Mouse (Mus musculus) hindbrain, postnatal 0 days (tissue): ENCODE measurements at regions not wholly inside any gene's neighbourhood (a gene's known extent, or its start where the extent isn't known, plus 50 kb on each side); places are given as distances from the start of the nearest gene placed in this dataset.

Experiments used
- ATAC-seq: fragments of 200-750 bp; cut with Nextera tagmentation; 2 replicates; pipeline ENCODE4 v1.8.0; 2017; ENCODE audit warnings: mild to moderate bottlenecking, moderate TSS enrichment, moderate library complexity
- DNase-seq: peaks from one replicate; pipeline ENCODE4 v3.0.0-alpha.2; 2015; ENCODE audit warnings: low spot score
- H3K27ac ChIP-seq: fragments of 300-500 bp; sonication (generic); 2 replicates; pipeline ENCODE4 v1.5.1; 2014; ENCODE audit warnings: mild to moderate bottlenecking
- H3K27me3 ChIP-seq: fragments of 300-500 bp; sonication (generic); 2 replicates; pipeline ENCODE4 v1.6.1; 2014; ENCODE audit warnings: low read length, mixed read lengths; ENCODE audit not compliant: insufficient read depth
- H3K36me3 ChIP-seq: fragments of 300-500 bp; sonication (generic); 2 replicates; pipeline ENCODE4 v1.6.1; 2014; ENCODE audit warnings: low read length, mixed read lengths; ENCODE audit not compliant: insufficient read depth
- H3K4me1 ChIP-seq: fragments of 300-500 bp; sonication (generic); 2 replicates; pipeline ENCODE4 v1.6.1; 2014; ENCODE audit warnings: antibody characterized with exemption, low read length, mixed read lengths; ENCODE audit not compliant: insufficient read depth
- H3K4me2 ChIP-seq: fragments of 300-500 bp; sonication (generic); 2 replicates; pipeline ENCODE4 v1.6.1; 2014; ENCODE audit warnings: low read depth, mild to moderate bottlenecking, low read length, moderate library complexity, mixed read lengths
- H3K4me3 ChIP-seq: fragments of 300-500 bp; sonication (generic); 2 replicates; pipeline ENCODE4 v1.5.1; 2014; ENCODE audit warnings: low read length
- H3K9ac ChIP-seq: fragments of 300-500 bp; sonication (generic); replicated peaks from 2 replicates; pipeline ENCODE4 v1.6.1; 2014; ENCODE audit warnings: mild to moderate bottlenecking, low read length, moderate library complexity, mixed read lengths
- H3K9me3 ChIP-seq: fragments of 300-500 bp; sonication (generic); 2 replicates; pipeline ENCODE4 v1.6.1; 2016; ENCODE audit warnings: low read length, mixed read lengths
- CTCF ChIP-seq: IDR thresholded peaks from 2 replicates; pipeline ENCODE4 v1.5.1; 2016; ENCODE audit warnings: antibody characterized with exemption, control low read depth, low read depth
- WGBS: fragments of 180-500 bp; shearing (Covaris S2); extraction: QIAGEN DNeasy Blood & Tissue Kit; methylation state at CpG from one replicate; pipeline ENCODE4 v1.1.7; 2014; 5-methylcytosine and 5-hydroxymethylcytosine counted together

DNA sequence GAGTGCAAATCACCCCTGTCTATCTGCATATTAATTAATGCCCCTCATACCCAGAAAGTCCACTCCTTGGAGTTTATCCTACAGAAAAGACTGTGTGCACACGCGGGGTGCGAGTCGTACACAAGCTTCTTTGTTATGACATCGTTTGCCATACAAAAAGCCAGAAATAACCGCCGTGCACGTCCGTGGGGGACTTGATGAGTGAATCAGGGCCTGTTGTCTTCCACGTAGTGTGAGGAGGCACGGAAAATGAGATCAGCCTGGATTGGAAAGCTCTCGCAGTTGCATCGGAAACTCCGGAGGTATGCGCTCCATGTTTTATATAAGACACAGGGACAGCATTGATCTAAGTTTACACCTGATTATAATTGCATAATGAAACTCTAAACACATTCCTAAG lies 120.3 kb downstream of the Etnk1 start:
- Histone ChIP-seq H3K27ac (no peak overlapping the region), H3K4me2 (no peak overlapping the region), H3K9me3 (no peaks in the 10 kb centered on the region), H3K4me3 (no peak overlapping the region), H3K27me3 (no peaks in the 10 kb centered on the region), H3K4me1 (no peaks in the 10 kb centered on the region), H3K36me3 (no peaks in the 10 kb centered on the region), H3K9ac (no peak overlapping the region)
- 45% methylated on average over 15 of the region's 15 CpGs for WGBS
- TF ChIP-seq CTCF = no peak
- DNase-seq (no peak), ATAC-seq (no peak)

DNA sequence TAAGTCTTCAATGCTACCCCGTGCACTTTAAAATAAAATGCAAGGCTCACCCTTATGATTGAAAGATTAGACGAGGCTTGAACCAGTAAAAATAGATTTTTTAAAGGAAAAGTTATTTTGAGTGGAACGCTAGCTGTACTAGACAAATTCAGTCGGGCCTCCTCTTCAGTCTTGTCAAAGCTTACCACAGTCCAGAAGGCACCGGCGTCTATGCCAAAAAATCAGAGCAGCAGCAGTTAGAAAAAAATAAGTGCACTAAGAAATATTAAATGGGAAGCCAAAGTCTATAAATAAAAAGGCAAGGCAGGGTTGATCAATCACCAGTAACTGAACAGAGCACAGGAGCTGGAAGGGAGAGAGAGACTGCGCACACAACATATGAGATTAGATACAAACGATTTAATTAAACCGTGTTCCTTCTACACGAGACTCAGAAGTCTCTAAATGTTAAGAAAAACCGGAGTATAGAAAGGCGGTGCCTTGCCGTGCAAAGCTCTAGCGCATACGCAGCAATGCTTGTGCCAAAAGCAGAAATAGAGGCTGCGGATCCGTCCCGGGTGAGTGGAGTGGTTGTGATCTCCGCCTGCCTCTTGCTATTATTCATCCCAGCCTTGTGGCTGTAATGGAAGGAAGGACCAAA lies 121.6 kb downstream of the Etnk1 start:
- Histone ChIP-seq H3K27me3 (no peaks in the 10 kb centered on the region), H3K9me3 (no peaks in the 10 kb centered on the region), H3K9ac (no peak overlapping the region), H3K4me2 (0 out of 2 replicates have a peak overlapping the region, but pooled peaks have one; percentile 7), H3K4me1 (no peaks in the 10 kb centered on the region), H3K27ac (no peak overlapping the region), H3K36me3 (no peaks in the 10 kb centered on the region), H3K4me3 (no peak overlapping the region)
- ATAC-seq (no peak), DNase-seq (no peak)
- TF ChIP-seq CTCF = no peak
- WGBS = 75% methylated on average over 19 of the region's 19 CpGs

DNA sequence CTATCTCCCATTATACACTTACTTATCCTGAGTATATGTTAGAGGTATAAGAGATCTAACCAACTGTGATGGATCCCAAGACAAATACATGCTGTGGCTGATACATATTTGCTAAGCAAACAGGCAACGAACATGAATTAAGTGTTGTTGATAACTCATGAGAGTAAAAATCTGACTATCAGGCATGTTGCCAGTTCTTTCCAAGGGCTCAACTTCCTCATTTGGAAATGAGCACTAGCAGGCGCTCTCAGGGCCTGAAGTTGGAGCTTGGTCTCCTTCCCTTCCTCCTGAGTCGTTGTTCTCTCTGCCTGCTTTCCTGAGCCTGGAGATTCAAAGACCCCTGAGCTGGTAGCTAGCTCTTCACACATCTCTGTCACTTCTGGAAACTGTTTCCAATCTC lies 126.6 kb downstream of the Etnk1 start:
- no peak for TF ChIP-seq CTCF
- Histone ChIP-seq H3K27ac (no peak overlapping the region), H3K9ac (no peak overlapping the region), H3K27me3 (no peaks in the 10 kb centered on the region), H3K4me1 (no peaks in the 10 kb centered on the region), H3K36me3 (no peaks in the 10 kb centered on the region), H3K9me3 (no peaks in the 10 kb centered on the region), H3K4me2 (no peak overlapping the region), H3K4me3 (no peak overlapping the region)
- ATAC-seq = no peak
- no peak for DNase-seq
- 85% methylated on average over 3 of the region's 3 CpGs for WGBS

DNA sequence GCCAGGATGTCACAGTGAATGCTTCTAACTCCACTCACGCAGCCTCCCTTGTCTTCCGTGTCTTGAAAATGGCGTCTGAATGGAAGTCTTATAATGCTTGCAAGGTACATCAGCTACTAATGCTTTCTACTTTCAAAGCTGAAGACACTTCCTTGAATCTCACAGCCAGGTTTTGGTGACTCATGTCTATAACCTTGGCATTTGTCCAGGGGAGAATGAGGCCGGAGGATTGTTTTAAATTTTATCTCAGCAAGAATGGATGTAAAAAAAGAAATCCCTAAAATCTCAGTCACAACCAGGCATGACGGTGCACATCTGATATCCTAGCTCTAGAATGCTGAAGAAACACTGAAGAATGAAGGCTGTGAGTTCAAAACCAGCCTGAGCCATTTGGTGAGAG lies 131.4 kb downstream of the Etnk1 start:
- Histone ChIP-seq H3K4me3 (no peak overlapping the region), H3K9me3 (no peaks in the 10 kb centered on the region), H3K4me2 (no peak overlapping the region), H3K4me1 (no peaks in the 10 kb centered on the region), H3K9ac (no peak overlapping the region), H3K36me3 (no peaks in the 10 kb centered on the region), H3K27me3 (no peaks in the 10 kb centered on the region), H3K27ac (no peak overlapping the region)
- ATAC-seq (no peak), DNase-seq (no peak)
- WGBS = 87% methylated on average over 5 of the region's 5 CpGs
- no peak for TF ChIP-seq CTCF

DNA sequence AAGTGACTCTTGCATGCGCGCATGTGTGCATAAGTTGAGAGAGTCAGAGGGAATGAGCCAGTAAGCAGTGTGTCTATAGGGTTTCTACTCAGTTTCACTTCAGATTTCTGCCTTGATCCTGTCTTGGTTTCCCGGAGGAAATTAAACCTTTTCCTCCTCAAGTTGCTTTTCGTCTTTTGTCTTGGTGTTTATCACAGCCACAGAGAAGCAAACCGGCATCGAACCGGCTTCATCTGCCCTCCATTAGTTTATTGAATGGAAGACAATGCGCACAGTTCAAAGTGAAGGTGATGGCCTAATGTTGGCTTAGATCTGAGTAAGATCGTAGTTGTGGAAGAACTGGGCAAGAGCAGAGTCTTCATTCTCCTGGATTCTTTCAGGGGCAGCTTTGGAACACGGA lies 134.4 kb downstream of the Etnk1 start:
- Histone ChIP-seq H3K4me3 (no peak overlapping the region), H3K27me3 (no peaks in the 10 kb centered on the region), H3K27ac (no peak overlapping the region), H3K4me2 (no peak overlapping the region), H3K9ac (no peak overlapping the region), H3K9me3 (no peaks in the 10 kb centered on the region), H3K4me1 (no peaks in the 10 kb centered on the region), H3K36me3 (no peaks in the 10 kb centered on the region)
- no peak for TF ChIP-seq CTCF
- WGBS = 98% methylated on average over 10 of the region's 10 CpGs
- no peak for ATAC-seq
- no peak for DNase-seq

DNA sequence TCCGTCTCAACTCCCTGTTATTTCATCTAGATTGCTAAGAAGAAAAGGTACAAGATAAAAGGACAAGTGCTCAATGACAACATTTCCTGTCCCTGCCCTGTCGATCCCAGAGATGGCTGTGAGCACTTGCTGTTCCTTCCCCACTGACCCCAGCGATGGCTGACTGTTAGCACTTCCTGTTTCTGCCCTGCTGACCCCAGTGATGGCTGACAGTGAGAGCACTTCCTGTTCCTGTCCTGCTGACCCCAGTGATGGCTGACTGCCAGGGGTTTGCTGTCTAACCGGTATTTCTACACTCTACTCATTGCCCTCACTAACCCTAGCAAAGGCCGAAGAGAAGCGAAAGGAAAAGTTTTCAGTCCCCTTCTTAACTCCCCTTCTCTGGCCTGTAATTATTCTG lies 140.3 kb downstream of the Etnk1 start:
- ATAC-seq (no peak), DNase-seq (no peak)
- Histone ChIP-seq H3K9ac (no peak overlapping the region), H3K4me3 (no peak overlapping the region), H3K27ac (no peak overlapping the region), H3K9me3 (no peaks in the 10 kb centered on the region), H3K4me2 (no peak overlapping the region), H3K4me1 (no peaks in the 10 kb centered on the region), H3K27me3 (no peaks in the 10 kb centered on the region), H3K36me3 (no peaks in the 10 kb centered on the region)
- TF ChIP-seq CTCF = no peak
- 85% methylated on average over 6 of the region's 6 CpGs for WGBS

DNA sequence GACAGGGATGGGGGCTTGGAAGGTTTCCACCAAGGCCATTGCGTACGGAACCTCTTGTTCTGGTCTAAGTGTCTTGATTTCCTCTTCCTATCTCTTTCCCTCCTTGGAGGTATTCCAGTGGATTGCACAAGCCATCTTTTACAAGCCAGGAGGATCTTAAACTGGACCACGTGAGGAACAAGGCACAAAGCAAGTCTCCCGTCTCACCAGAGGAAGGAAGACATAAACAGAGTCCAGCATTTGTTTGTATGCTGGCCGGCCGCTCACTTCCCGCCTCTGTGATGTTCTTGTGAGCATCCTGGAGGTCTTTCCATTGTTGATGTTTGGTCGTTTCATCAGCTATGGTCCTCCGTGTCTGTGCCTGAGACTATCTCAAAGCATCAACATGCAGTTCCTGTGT lies 148.8 kb downstream of the Etnk1 start:
- TF ChIP-seq CTCF = no peak
- Histone ChIP-seq H3K4me2 (no peak overlapping the region), H3K27me3 (no peaks in the 10 kb centered on the region), H3K9me3 (no peaks in the 10 kb centered on the region), H3K36me3 (no peaks in the 10 kb centered on the region), H3K9ac (no peak overlapping the region), H3K4me1 (no peaks in the 10 kb centered on the region), H3K27ac (no peak overlapping the region), H3K4me3 (no peak overlapping the region)
- WGBS = 82% methylated on average over 9 of the region's 9 CpGs
- no peak for ATAC-seq
- DNase-seq = no peak
